8 mouse cellular contexts compared by ENCODE assay signal in genomic region chr7:16891641-16892351, GRCm38 (mm10). TPM values are rescaled to one million over a fixed set of nuclear protein-coding genes. Genes with fewer than 3 reads are reported as not detected.
DNase-seq lines count a peak whose midpoint lies in the region; ATAC-seq and TF ChIP-seq lines count a peak whose summit lies in the region.

Gng8 (plus strand) TSS chr7:16891786.

- H3K9ac ChIP-seq in ES-Bruce4 (ENCODE audit: low read depth, poor library complexity, severe bottlenecking), result peak within 1 kb of the TSS; percentile 18; the same call in 1 of the 2 replicates
- H3K9ac ChIP-seq in forebrain, embryonic 16.5 days (replicated peaks; ENCODE audit: low read depth, low read length), result peak within 1 kb of the TSS; percentile 35
- H3K9ac ChIP-seq in lung, embryonic 14.5 days, result peak within 1 kb of the TSS; percentile 21; the same call in 1 of the 2 replicates

- peak within 1 kb of the TSS; percentile 68 for H3K4me3 ChIP-seq in ES-Bruce4 (ENCODE audit: low read depth, low read length)
- peak within 1 kb of the TSS; percentile 32 for H3K4me3 ChIP-seq in forebrain, embryonic 16.5 days (replicated peaks; ENCODE audit: low read length)
- peak within 1 kb of the TSS; percentile 41 for H3K4me3 ChIP-seq in layer of hippocampus, adult 2 months
- H3K4me3 ChIP-seq in lung, embryonic 14.5 days (ENCODE audit: low read depth, low read length), result peak within 1 kb of the TSS; percentile 37

- no peaks in the 10 kb centered on the region for H3K36me3 ChIP-seq in ES-Bruce4 (ENCODE audit: control insufficient read depth, insufficient read depth, low read length, poor library complexity, severe bottlenecking)
- no peaks in the 10 kb centered on the region for H3K36me3 ChIP-seq in forebrain, embryonic 16.5 days (ENCODE audit: control insufficient read depth, insufficient read depth)
- peaks cover 14% of the 10 kb centered on the region for H3K36me3 ChIP-seq in lung, embryonic 14.5 days (ENCODE audit: insufficient read depth)

- TF ChIP-seq CTCF in ES-Bruce4 (IDR thresholded peaks at IDR 0.05; ENCODE audit: low read depth, low read length), result peak; percentile 93
- peak; percentile 93 for TF ChIP-seq CTCF in layer of hippocampus, adult 2 months (conservative IDR thresholded peaks at IDR 0.05)
- peak; percentile 96 for TF ChIP-seq CTCF in lung, embryonic 14.5 days (IDR thresholded peaks at IDR 0.05; ENCODE audit: low read depth)

- peak; percentile 80 for DNase-seq in cerebellum, adult 11-12 months
- peak; percentile 88 to 89 for DNase-seq in heart, postnatal 36 days
- DNase-seq in layer of hippocampus, adult 2 months (ENCODE audit: low spot score in 2 of 2), result peak; percentile 82 to 88
- peak; percentile 97 for DNase-seq in lung, embryonic 14.5 days
- DNase-seq in testis, postnatal 14 days (ENCODE audit: low spot score), result peak; percentile 78

- peak within 1 kb of the TSS; percentile 63 for H3K4me2 ChIP-seq in forebrain, embryonic 16.5 days (ENCODE audit: low read length)
- peak within 1 kb of the TSS; percentile 74 for H3K4me2 ChIP-seq in lung, embryonic 14.5 days

- peak; percentile 61 for TF ChIP-seq POLR2A in ES-Bruce4 (IDR thresholded peaks at IDR 0.05; ENCODE audit: insufficient read depth, low read length)

- peak; percentile 74 for ATAC-seq in forebrain, embryonic 16.5 days
- peak; percentile 84 for ATAC-seq in lung, embryonic 14.5 days (ENCODE audit: insufficient read depth)
- peak; percentile 74 for ATAC-seq in neutrophil, adult 5-6 weeks (ENCODE audit: extremely low read depth, insufficient number of reproducible peaks, low FRiP score, poor library complexity, severe bottlenecking)

- 1% methylated on average over 30 of the region's 30 CpGs for WGBS in forebrain, embryonic 16.5 days
- WGBS in lung, embryonic 14.5 days, result under 1% methylated on average over 30 of the region's 30 CpGs

- intact Hi-C loops in heart, postnatal 36 days (cut with DNase I), result loop anchor here (1.0 to 2.0 kb wide), 5 partner anchors 17 to 145 kb away; no protein-coding TSS in a partner anchor

- H3K9me3 ChIP-seq in ES-Bruce4 (replicated peaks; ENCODE audit: control insufficient read depth, insufficient read depth, low read length, poor library complexity, severe bottlenecking), result no peaks in the 10 kb centered on the region
- no peaks in the 10 kb centered on the region for H3K9me3 ChIP-seq in forebrain, embryonic 16.5 days (ENCODE audit: control insufficient read depth, low read length)
- H3K9me3 ChIP-seq in lung, embryonic 14.5 days (ENCODE audit: low read depth, low read length), result no peaks in the 10 kb centered on the region

- H3K4me1 ChIP-seq in ES-Bruce4 (ENCODE audit: control insufficient read depth, insufficient read depth, low read length), result peaks cover 3% of the 10 kb centered on the region
- peaks cover 26% of the 10 kb centered on the region for H3K4me1 ChIP-seq in forebrain, embryonic 16.5 days (replicated peaks; ENCODE audit: control insufficient read depth, insufficient read depth, low read length)
- peaks cover 8% of the 10 kb centered on the region; the same call in 1 of the 2 replicates for H3K4me1 ChIP-seq in lung, embryonic 14.5 days (ENCODE audit: insufficient read depth)

- no peak for TF ChIP-seq EP300 in ES-Bruce4 (IDR thresholded peaks at IDR 0.05; ENCODE audit: insufficient read depth, low read depth, low read length)

- peak within 1 kb of the TSS; percentile 45; the same call in 1 of the 2 replicates for H3K27ac ChIP-seq in ES-Bruce4 (ENCODE audit: insufficient read depth, low read length)
- H3K27ac ChIP-seq in forebrain, embryonic 16.5 days (ENCODE audit: low read length), result no peak within 1 kb of the TSS
- peak within 1 kb of the TSS; percentile 65 for H3K27ac ChIP-seq in layer of hippocampus, adult 2 months
- peak within 1 kb of the TSS; percentile 97 for H3K27ac ChIP-seq in lung, embryonic 14.5 days (ENCODE audit: low read depth)

- H3K27me3 ChIP-seq in ES-Bruce4 (ENCODE audit: control insufficient read depth, insufficient read depth, low read length, poor library complexity, severe bottlenecking), result no peaks in the 10 kb centered on the region
- H3K27me3 ChIP-seq in forebrain, embryonic 16.5 days (replicated peaks; ENCODE audit: control insufficient read depth, insufficient read depth, low read length), result no peaks in the 10 kb centered on the region; the same call in 1 of the 2 replicates
- peaks cover 18% of the 10 kb centered on the region; the same call in 1 of the 2 replicates for H3K27me3 ChIP-seq in lung, embryonic 14.5 days (ENCODE audit: insufficient read depth, low read length)

RNA-seq across cellular contexts. Expression of gene Gng8, which starts in this region (rescaled TPM):
- 4.5 and 4.6 TPM in 2 replicates for polyA plus RNA-seq in ES-Bruce4 (2011; ENCODE audit: insufficient read depth, insufficient read length, low read depth, missing spikeins)
- 1.9 and 4.5 TPM in 2 replicates for polyA plus RNA-seq in forebrain, embryonic 16.5 days (2015; fragmentation: Nextera tagmentation; extraction: Ambion mirVana)
- 1 to 10 TPM in 1 of 2 experiments, under 1 TPM in 1; 0.54 to 1.3 TPM for total RNA-seq in heart, postnatal 36 days (2021)
- total RNA-seq in layer of hippocampus, adult 2 months (2021), result 1 to 10 TPM; 1.9 to 4.0 TPM
- 10.8 and 11.1 TPM in 2 replicates for polyA plus RNA-seq in lung, embryonic 14.5 days (2014; fragmentation: Nextera tagmentation; extraction: Ambion mirVana)
- not detected in 2 replicates for total RNA-seq in neutrophil, adult 5-6 weeks (2017)

Comparison
In these comparisons a context has a peak if more than half of its experiments do, and no peak if none do; other contexts are left out.
1. Peak in ATAC-seq in neutrophil, adult 5-6 weeks; RNA of the gene not detected or under 1 TPM.